Mouse (Mus musculus): Measurements from ENCODE around the gene Rgl1.

Gene Rgl1

GRCm38 (mm10) chr1:152717329-152717728 is 48.8 kb downstream of the Rgl1 start:
- in situ Hi-C loops (cut with MboI, MseI) = no loop called here

- in situ Hi-C loops (cut with MboI, MseI) = no loop called here
Measured at GRCm38 (mm10) chr1:152714405-152714804, 51.7 kb downstream of the Rgl1 start.

GRCm38 (mm10) chr1:152713924-152714323 is 52.2 kb downstream of the Rgl1 start:
- in situ Hi-C loops (cut with MboI, MseI) = no loop called here

- in situ Hi-C loops (cut with MboI, MseI) = no loop called here
Measured at GRCm38 (mm10) chr1:152711037-152711436, 55.1 kb downstream of the Rgl1 start.

GRCm38 (mm10) chr1:152707560-152707959 is 58.6 kb downstream of the Rgl1 start:
- in situ Hi-C loops (cut with MboI, MseI) = no loop called here

- in situ Hi-C loops (cut with MboI, MseI) = no loop called here
Measured at GRCm38 (mm10) chr1:152703941-152704340, 62.2 kb downstream of the Rgl1 start.

- in situ Hi-C loops (cut with MboI, MseI) = no loop called here
Measured at GRCm38 (mm10) chr1:152702920-152703319, 63.2 kb downstream of the Rgl1 start.

GRCm38 (mm10) chr1:152701066-152701465 is 65.1 kb downstream of the Rgl1 start:
- in situ Hi-C loops (cut with MboI, MseI) = no loop called here

- in situ Hi-C loops (cut with MboI, MseI) = loop anchor here (5.0 kb wide), 1 partner anchor 40 kb away; no protein-coding TSS in a partner anchor
Measured at GRCm38 (mm10) chr1:152697341-152697740, 68.8 kb downstream of the Rgl1 start.

GRCm38 (mm10) chr1:152695491-152695890 is 70.7 kb downstream of the Rgl1 start:
- in situ Hi-C loops (cut with MboI, MseI) = loop anchor here (5.0 kb wide), 1 partner anchor 38 kb away; no protein-coding TSS in a partner anchor

- in situ Hi-C loops (cut with MboI, MseI) = no loop called here
Measured at GRCm38 (mm10) chr1:152689968-152690367, 76.2 kb downstream of the Rgl1 start.

- in situ Hi-C loops (cut with MboI, MseI) = no loop called here
Measured at GRCm38 (mm10) chr1:152687733-152688181, 78.4 kb downstream of the Rgl1 start.

- in situ Hi-C loops (cut with MboI, MseI) = no loop called here
Measured at GRCm38 (mm10) chr1:152687099-152687730, 78.9 kb downstream of the Rgl1 start.

- in situ Hi-C loops (cut with MboI, MseI) = no loop called here
Measured at GRCm38 (mm10) chr1:152685531-152685930, 80.6 kb downstream of the Rgl1 start.

- in situ Hi-C loops (cut with MboI, MseI) = no loop called here
Measured at GRCm38 (mm10) chr1:152682368-152683194, 83.6 kb downstream of the Rgl1 start.

GRCm38 (mm10) chr1:152681676-152682367 is 84.3 kb downstream of the Rgl1 start:
- in situ Hi-C loops (cut with MboI, MseI) = no loop called here

GRCm38 (mm10) chr1:152681116-152681515 is 85.0 kb downstream of the Rgl1 start:
- in situ Hi-C loops (cut with MboI, MseI) = no loop called here

GRCm38 (mm10) chr1:152678451-152678850 is 87.7 kb downstream of the Rgl1 start:
- in situ Hi-C loops (cut with MboI, MseI) = no loop called here

- in situ Hi-C loops (cut with MboI, MseI) = no loop called here
Measured at GRCm38 (mm10) chr1:152677482-152678211, 88.5 kb downstream of the Rgl1 start.

- in situ Hi-C loops (cut with MboI, MseI) = no loop called here
Measured at GRCm38 (mm10) chr1:152669446-152670180, 96.5 kb downstream of the Rgl1 start.

- in situ Hi-C loops (cut with MboI, MseI) = no loop called here
Measured at GRCm38 (mm10) chr1:152660436-152660835, 105.7 kb downstream of the Rgl1 start.
